Comparison of ENCODE assay signal across 7 mouse cellular contexts in the genomic region with DNA sequence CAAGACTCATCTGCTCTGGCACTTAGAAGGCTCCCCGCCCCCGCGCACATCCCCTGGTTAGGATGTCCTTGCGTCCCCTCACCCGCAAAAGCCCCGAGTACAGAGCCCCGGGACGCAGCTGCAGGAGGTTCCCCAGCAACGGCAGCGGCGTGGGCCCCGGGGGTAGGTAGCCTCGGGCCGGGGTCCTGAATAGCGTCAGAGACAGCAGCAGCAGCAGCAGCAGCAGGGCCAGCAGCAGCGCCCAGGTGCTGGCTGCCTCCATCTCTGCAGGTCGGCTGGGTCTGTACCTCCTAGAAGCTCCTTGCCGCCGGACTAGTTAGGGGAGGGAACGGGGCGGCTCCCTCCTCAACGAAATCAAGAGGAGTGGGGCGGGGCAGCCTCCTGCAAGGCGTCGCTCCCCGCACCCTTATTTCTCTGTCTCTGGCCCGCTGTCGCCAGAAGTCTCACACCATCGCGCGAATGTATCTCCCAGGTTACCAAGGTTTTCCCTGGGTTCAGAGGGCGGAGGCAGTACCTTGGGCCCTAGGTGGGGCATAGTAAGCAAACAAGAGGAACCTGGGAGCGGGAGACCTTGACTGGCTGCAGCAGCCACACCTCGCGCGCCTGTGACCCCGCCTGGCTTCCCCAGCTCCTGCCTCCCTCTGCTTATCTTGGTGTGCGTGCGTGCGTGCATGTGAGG. TPM values are rescaled to one million over a fixed set of nuclear protein-coding genes. Genes with fewer than 3 reads are reported as not detected.
A peak's percentile ranks its signal among the peaks of the same experiment; 100 is the strongest.
DNase-seq lines count a peak whose midpoint lies in the region; ATAC-seq and TF ChIP-seq lines count a peak whose summit lies in the region.

A gene (minus strand): TSS at position 673 of the 679 bp plus-strand sequence.

- peak within 1 kb of the TSS; percentile 83 for H3K4me3 ChIP-seq in E14TG2a.4 (replicated peaks; ENCODE audit: low read length)
- peak within 1 kb of the TSS; percentile 47 for H3K4me3 ChIP-seq in forebrain, postnatal 0 days (ENCODE audit: low read depth, low read length)
- H3K4me3 ChIP-seq in kidney, embryonic 16.5 days (ENCODE audit: low read length): peak within 1 kb of the TSS; percentile 56

- peaks cover 76% of the 10 kb centered on the region for H3K4me1 ChIP-seq in E14TG2a.4 (replicated peaks; ENCODE audit: low read depth, low read length)
- H3K4me1 ChIP-seq in forebrain, postnatal 0 days (ENCODE audit: insufficient read depth): no peaks in the 10 kb centered on the region
- H3K4me1 ChIP-seq in kidney, embryonic 16.5 days (ENCODE audit: insufficient read depth, low read length): peaks cover 15% of the 10 kb centered on the region

- H3K9me3 ChIP-seq in E14TG2a.4 (ENCODE audit: low read length): no peaks in the 10 kb centered on the region
- H3K9me3 ChIP-seq in forebrain, postnatal 0 days (ENCODE audit: low read length): no peaks in the 10 kb centered on the region
- no peaks in the 10 kb centered on the region for H3K9me3 ChIP-seq in kidney, embryonic 16.5 days (ENCODE audit: low read length)

- peaks cover 25% of the 10 kb centered on the region for H3K27me3 ChIP-seq in E14TG2a.4 (ENCODE audit: insufficient read depth, low read length)
- peaks cover 4% of the 10 kb centered on the region for H3K27me3 ChIP-seq in forebrain, postnatal 0 days (ENCODE audit: insufficient read depth, low read length)
- H3K27me3 ChIP-seq in kidney, embryonic 16.5 days (ENCODE audit: insufficient read depth, low read length): no peaks in the 10 kb centered on the region; the same call in 1 of the 2 replicates

- peak; percentile 68 for DNase-seq in T-cell, adult 2 months (ENCODE audit: low spot score)
- peak; percentile 21 for DNase-seq in forebrain, postnatal 0 days
- peak; percentile 40 for DNase-seq in lung, postnatal 14 days
- peak; percentile 27 for DNase-seq in right cerebral cortex, postnatal 14 days
- no peak for DNase-seq in cerebellum, postnatal 4 days (ENCODE audit: low spot score in 2 of 2)

- H3K27ac ChIP-seq in forebrain, postnatal 0 days (ENCODE audit: low read depth, low read length): no peak within 1 kb of the TSS
- no peak within 1 kb of the TSS for H3K27ac ChIP-seq in kidney, embryonic 16.5 days (ENCODE audit: low read length)

- TF ChIP-seq CTCF in E14TG2a.4 (conservative IDR thresholded peaks at IDR 0.05; ENCODE audit: low read length): no peak
- no peak for TF ChIP-seq CTCF in forebrain, postnatal 0 days (IDR thresholded peaks at IDR 0.05; ENCODE audit: low read depth)

- H3K36me3 ChIP-seq in E14TG2a.4 (ENCODE audit: insufficient read depth, low read length): no peaks in the 10 kb centered on the region
- no peaks in the 10 kb centered on the region for H3K36me3 ChIP-seq in forebrain, postnatal 0 days (ENCODE audit: insufficient read depth)
- H3K36me3 ChIP-seq in kidney, embryonic 16.5 days (ENCODE audit: insufficient read depth, low read length): no peaks in the 10 kb centered on the region

- H3K9ac ChIP-seq in forebrain, postnatal 0 days: peak within 1 kb of the TSS; percentile 58
- H3K9ac ChIP-seq in kidney, embryonic 16.5 days (replicated peaks; ENCODE audit: low read length): peak within 1 kb of the TSS; percentile 74

- 2% methylated on average over 40 of the region's 40 CpGs for WGBS in forebrain, postnatal 0 days
- WGBS in kidney, embryonic 16.5 days: 2% methylated on average over 40 of the region's 40 CpGs

- ATAC-seq in forebrain, postnatal 0 days: peak; percentile 51
- ATAC-seq in kidney, embryonic 16.5 days (ENCODE audit: low FRiP score, low TSS enrichment): peak; percentile 60

- peak within 1 kb of the TSS; percentile 83 for H3K4me2 ChIP-seq in forebrain, postnatal 0 days (ENCODE audit: low read depth)
- peak within 1 kb of the TSS; percentile 91 for H3K4me2 ChIP-seq in kidney, embryonic 16.5 days (replicated peaks; ENCODE audit: low read depth, low read length)

RNA-seq across cellular contexts. Expression of the gene that starts here (rescaled TPM):
- 1.2 and 2.0 TPM in 2 replicates for total RNA-seq in forebrain, postnatal 0 days (2014; rRNA removed)
- polyA plus RNA-seq in forebrain, postnatal 0 days (2015; fragmentation: Nextera tagmentation; extraction: Ambion mirVana): 1.4 and 1.9 TPM in 2 replicates
- 22.1 and 23.0 TPM in 2 replicates for polyA plus RNA-seq in kidney, embryonic 16.5 days (2015; fragmentation: Nextera tagmentation; extraction: Ambion mirVana)

Comparison
In these comparisons a context has a peak if more than half of its experiments do, and no peak if none do; other contexts are left out.
1. DNase-seq: peak in T-cell, adult 2 months (single experiment), forebrain, postnatal 0 days (single experiment), lung, postnatal 14 days (single experiment) and right cerebral cortex, postnatal 14 days (single experiment); none in cerebellum, postnatal 4 days (0 of 2).
2. Peak in every context shown above with its lines, with median percentiles within 50 percentile points of each other: H3K4me3 ChIP-seq.